Mouse (Mus musculus) erythroid progenitor cell, adult 5-6 weeks (primary cell): ENCODE data around the gene Sh3pxd2b. TPM values are rescaled to one million over a fixed set of nuclear protein-coding genes. Genes with fewer than 3 reads are reported as not detected.
A peak's percentile ranks its signal among the peaks of the same experiment; 100 is the strongest.

ENCODE experiments used
- ATAC-seq: replicated peaks from 2 replicates; pipeline ENCODE4 v1.8.0; 2016; ENCODE audit warnings: moderate number of reproducible peaks, mild to moderate bottlenecking, moderate TSS enrichment, inconsistent platforms; ENCODE audit not compliant: poor library complexity, low FRiP score, severe bottlenecking
- total RNA-seq, 2 experiments: library from RNA; stranded (forward) in 1 of 2; stranded (reverse) in 1 of 2; fragments of 150-400 nt in 1 of 2; fragments of 186-747, 209-891 nt in 1 of 2; gene quantifications; 2 replicates each; pipeline versions ENCODE4 v1.2.3 to v1.2.4; 2015 to 2017; ENCODE audit warnings: low replicate concordance in 2 of 2

The Sh3pxd2b gene
- total RNA-seq, 2 experiments from 2014 or later: 2.1 TPM; not detected in 1

- no peak for ATAC-seq
These were observed 8.5 kb upstream of the Sh3pxd2b start for GRCm38 (mm10) chr11:32339131-32339531.

- 0 out of 2 replicates have a peak, but pooled peaks have one; percentile 52 for ATAC-seq
These were observed 6.8 kb upstream of the Sh3pxd2b start for GRCm38 (mm10) chr11:32340476-32341473.

GRCm38 (mm10) chr11:32342770-32343191, 4.8 kb upstream of the Sh3pxd2b start:
- no peak for ATAC-seq

- ATAC-seq: no peak
These were observed 4.3 kb upstream of the Sh3pxd2b start for GRCm38 (mm10) chr11:32343350-32343749.

GRCm38 (mm10) chr11:32345504-32346297, 1.9 kb upstream of the Sh3pxd2b start:
- ATAC-seq: no peak

GRCm38 (mm10) chr11:32347264-32347606, 385 bp upstream of the Sh3pxd2b start:
- ATAC-seq: no peak

GRCm38 (mm10) chr11:32348433-32349283, 1.0 kb downstream of the Sh3pxd2b start:
- no peak for ATAC-seq

- no peak for ATAC-seq
These were observed 1.8 kb downstream of the Sh3pxd2b start for GRCm38 (mm10) chr11:32349284-32349953.

GRCm38 (mm10) chr11:32352946-32353345, 5.3 kb downstream of the Sh3pxd2b start:
- no peak for ATAC-seq

- ATAC-seq: no peak
These were observed 7.8 kb downstream of the Sh3pxd2b start for GRCm38 (mm10) chr11:32355377-32355776.

GRCm38 (mm10) chr11:32357686-32358085, 10.1 kb downstream of the Sh3pxd2b start:
- ATAC-seq: no peak

- no peak for ATAC-seq
These were observed 10.8 kb downstream of the Sh3pxd2b start for GRCm38 (mm10) chr11:32358399-32358798.

- no peak for ATAC-seq
These were observed 11.9 kb downstream of the Sh3pxd2b start for GRCm38 (mm10) chr11:32359566-32359965.

- ATAC-seq: no peak
These were observed 14.2 kb downstream of the Sh3pxd2b start for GRCm38 (mm10) chr11:32361774-32362173.

GRCm38 (mm10) chr11:32363188-32363587, 15.6 kb downstream of the Sh3pxd2b start:
- ATAC-seq: no peak

GRCm38 (mm10) chr11:32363610-32364220, 16.1 kb downstream of the Sh3pxd2b start:
- ATAC-seq: no peak

GRCm38 (mm10) chr11:32364375-32364774, 16.8 kb downstream of the Sh3pxd2b start:
- no peak for ATAC-seq

- ATAC-seq: no peak
These were observed 17.9 kb downstream of the Sh3pxd2b start for GRCm38 (mm10) chr11:32365498-32365897.

GRCm38 (mm10) chr11:32367056-32367455, 19.4 kb downstream of the Sh3pxd2b start:
- no peak for ATAC-seq
